Mouse (Mus musculus): ENCODE measurements around the gene Pdss2.

Gene Pdss2

DNA sequence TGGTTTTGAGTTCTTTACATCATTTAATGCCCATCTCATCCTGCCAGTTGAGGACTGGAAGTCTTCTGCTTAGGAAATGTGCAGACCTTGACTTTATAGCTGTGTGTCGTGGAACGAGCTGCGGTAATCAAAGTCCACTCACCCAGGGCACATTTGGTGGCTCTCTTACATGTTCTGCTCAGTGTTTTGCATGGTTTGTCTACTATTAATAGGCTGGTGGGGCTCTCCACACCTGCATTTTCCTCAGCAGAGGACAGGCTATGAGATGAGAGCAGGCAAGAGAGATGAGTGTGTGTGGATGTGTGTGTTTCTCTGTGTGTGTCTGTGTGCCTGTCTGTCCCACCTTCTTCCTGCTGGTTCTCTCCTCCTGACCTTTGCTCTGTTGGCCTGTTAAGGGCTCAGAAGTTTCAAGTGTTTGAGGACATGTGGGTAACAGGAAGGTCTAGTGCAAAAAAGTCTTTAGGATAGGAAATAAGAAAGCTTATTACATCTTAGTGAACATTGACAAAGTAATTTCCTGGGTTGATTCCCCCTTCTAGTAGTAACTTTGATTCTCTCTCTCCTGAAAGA lies 266.2 kb downstream of the Pdss2 start:
- DNase-seq: no peak

DNA sequence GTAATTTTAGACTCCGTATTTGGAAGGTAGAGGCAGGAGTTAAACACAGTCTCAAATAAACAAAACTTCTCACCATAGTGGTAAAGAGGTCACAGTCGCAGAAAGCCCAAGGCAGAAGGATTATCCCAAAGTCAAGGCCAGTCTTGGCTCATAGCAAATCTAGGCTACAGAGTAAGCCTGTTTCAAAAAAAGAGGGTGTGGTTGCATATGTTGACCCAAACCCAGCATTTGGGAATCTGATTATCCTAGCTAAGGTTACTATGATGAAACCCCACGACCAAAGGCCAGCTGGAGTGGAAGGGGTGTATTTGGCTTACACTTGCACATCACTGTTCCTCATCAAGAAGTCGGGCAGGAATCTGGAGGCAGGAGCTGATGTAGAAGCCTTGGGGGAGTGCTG lies 267.0 kb downstream of the Pdss2 start:
- no peak for DNase-seq

DNA sequence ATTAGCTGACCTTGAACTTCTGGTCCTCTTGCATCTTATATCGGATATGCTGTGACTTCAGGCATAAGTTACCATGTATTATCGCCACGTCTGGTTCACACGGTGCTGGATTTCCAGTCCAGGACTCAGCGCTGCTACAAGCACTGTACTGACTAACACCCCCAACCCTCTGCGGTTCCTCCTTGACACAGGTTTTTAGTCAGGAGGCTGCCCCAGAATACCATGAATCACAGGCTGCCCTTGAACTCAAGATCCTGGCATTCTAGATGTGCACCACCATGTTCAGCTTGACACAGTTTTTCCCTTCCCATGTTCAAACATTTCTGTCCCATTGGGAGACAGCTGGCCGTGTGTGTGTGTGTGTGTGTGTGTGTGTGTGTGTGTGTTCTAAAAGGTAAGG lies 267.9 kb downstream of the Pdss2 start:
- DNase-seq: no peak

DNA sequence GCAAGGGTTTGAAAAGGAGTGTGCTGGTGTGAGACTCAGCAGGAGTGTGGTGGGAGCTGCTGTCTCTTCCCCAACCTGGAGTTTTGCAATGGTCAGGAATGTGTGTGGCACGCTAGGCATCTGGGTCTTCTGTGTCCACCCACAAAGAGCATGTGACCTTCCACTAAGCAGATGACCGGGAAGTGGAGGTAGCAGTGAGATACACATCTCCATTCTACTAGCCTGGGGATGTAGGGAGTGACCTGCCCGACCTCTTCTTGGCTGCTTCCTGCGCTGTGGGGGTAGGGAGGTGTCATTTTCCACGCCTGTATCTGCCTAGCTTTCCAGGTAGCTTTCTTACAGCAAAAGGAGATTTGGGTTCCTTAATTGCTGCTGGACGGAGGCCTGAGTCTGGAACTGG lies 268.3 kb downstream of the Pdss2 start:
- no peak for DNase-seq

DNA sequence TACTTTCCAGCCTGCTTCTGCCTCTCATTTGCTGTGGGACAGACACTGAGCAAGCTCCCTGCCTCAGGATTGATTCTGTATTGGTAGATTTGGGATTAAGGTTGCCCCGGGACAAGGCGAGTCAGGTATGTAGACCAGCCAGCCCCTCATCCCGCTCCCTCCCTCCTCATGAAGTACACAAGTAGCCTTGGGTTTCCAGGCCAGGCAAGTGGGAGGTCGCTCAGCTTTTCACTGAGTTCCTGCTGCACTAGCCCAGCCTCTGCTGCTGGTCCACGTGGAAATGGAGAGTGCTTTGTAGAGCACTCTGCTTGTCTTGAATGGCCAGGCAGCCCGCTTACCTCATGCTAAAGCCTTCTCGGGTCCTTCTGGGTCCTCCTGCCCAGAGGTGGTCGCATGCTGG lies 268.7 kb downstream of the Pdss2 start:
- no peak for DNase-seq

DNA sequence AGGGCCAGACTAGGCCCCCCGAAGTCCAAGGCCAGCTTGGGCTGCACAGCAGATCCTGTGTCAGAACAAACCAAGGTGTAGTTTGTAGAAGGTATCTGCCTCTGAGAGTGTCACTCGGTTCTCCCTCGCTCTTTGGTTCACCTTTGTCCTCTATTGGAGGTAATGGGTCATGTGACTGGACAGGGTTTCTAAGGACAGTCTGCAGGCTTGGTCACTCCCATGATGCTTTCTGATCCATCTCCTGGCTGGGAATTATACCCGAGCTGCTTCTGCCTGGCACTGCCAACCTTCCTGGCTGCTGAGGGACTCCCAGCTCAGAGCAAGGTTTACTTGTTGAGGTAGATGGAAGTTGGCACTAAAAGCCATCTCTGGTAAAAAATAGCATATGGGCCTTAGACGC lies 269.6 kb downstream of the Pdss2 start:
- no peak for DNase-seq

DNA sequence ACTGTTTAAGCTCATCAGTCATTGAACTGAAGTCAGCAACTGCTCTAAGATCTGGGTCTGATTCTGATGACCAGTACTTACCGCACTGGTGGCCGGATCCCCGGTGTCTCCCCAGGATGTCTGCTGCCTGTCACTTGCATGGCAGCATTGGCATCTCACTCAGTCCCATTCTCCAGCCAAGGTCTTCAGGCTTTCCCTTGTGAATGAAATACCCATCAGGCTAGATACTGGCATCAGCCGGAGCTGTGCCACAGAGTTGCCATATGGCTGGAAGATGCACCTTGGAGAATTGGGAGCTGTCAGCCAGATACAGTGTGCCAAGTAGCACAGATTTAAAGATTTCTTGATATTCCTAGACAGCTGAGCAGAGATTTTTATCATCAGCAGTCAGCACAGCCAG lies 281.3 kb downstream of the Pdss2 start:
- no peak for DNase-seq

DNA sequence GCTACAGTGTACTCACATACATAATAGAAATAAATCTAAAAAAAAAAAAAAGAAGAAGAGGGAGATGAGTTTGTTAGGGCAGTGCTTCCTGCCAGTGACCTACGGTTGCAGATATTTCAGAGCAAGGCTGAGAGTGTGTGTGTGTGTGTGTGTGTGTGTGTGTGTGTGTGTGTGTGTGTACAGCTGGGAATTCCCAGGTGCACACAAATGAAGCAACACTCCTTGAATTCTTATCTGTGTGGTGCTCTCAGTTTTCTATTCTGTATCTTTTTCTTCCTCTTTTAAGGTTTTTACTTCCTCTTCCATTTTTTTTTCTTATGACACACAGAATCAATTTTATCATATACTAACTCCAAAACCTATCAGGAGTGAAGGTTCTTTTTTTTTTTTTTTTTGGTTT lies 283.0 kb downstream of the Pdss2 start:
- DNase-seq: no peak

DNA sequence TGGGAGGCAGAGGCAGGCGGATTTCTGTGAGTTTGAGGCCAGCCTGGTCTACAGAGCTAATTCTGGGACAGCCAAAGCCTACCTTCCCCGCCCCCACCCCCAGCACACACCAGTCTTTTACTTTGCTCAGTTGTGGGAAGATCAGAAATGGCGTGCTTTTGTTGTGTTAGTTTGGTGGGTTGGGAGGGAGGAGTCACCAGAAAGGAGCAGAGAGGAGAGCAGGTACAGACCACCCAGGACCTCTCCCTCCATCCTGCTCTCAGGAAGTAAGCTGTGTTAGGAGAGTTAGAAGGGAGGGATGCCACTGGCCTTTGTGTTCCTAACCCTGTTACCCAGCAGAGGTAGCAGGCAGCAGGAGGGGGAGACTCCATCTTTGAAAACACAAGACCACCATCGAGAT lies 285.8 kb downstream of the Pdss2 start:
- no peak for DNase-seq

DNA sequence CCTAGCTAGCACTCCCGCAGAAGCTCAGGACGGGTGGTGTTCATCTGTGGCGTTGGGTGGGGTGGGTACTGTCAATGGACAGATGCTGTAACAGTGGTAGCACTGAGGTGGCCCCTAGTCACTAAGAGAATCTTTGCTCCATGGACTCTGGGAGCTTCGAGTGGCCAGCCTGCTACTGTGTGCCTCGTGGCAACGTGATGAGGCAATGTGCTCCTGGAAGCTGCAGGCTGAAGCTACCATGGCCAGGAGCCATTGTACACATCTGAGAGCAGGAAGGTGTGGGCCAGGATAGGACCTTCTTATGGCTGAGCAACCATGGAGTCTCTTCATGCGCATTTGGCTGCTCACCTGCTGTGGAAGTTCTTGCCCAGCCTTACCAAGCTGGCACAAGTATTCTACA lies 287.9 kb downstream of the Pdss2 start:
- no peak for DNase-seq

DNA sequence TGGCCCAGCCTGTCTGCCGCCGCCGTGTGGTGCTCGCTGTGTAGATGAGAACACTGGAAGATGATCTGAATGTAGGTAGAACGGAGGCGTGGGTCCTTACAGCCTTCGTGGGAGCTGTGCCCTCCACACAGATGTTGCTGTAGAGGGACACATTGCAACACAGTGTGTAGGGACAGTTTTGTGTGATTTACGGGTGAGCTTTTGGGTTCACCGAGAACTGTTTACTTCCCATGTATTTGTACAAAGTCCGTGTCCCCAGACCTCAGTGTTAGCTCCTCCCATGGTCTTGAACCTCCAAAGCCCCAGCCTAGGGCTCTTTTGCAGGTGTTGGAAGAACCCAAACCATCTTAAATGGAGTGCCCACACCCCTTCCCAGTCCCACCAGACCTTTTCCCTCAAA lies 291.7 kb downstream of the Pdss2 start:
- DNase-seq: no peak

Measured in thymus, adult 18-20 months (tissue).